Mouse (Mus musculus): ENCODE data around the gene Elmo1.

Elmo1 gene

GRCm38 (mm10) chr13:20323478-20323877 lies 233.1 kb downstream of the Elmo1 start:
- DNase-seq (ENCODE audit: low spot score), result no peak

GRCm38 (mm10) chr13:20327064-20327463 lies 236.7 kb downstream of the Elmo1 start:
- DNase-seq (ENCODE audit: low spot score), result no peak

- DNase-seq (ENCODE audit: low spot score), result no peak
These were observed 237.6 kb downstream of the Elmo1 start for GRCm38 (mm10) chr13:20327975-20328374.

- no peak for DNase-seq (ENCODE audit: low spot score)
These were observed 238.3 kb downstream of the Elmo1 start for GRCm38 (mm10) chr13:20328672-20329071.

- DNase-seq (ENCODE audit: low spot score), result no peak
These were observed 240.6 kb downstream of the Elmo1 start for GRCm38 (mm10) chr13:20330954-20331353.

- DNase-seq (ENCODE audit: low spot score), result no peak
These were observed 244.9 kb downstream of the Elmo1 start for GRCm38 (mm10) chr13:20335051-20335888.

- no peak for DNase-seq (ENCODE audit: low spot score)
These were observed 245.6 kb downstream of the Elmo1 start for GRCm38 (mm10) chr13:20335889-20336497.

- DNase-seq (ENCODE audit: low spot score), result no peak
These were observed 252.5 kb downstream of the Elmo1 start for GRCm38 (mm10) chr13:20342881-20343280.

- no peak for DNase-seq (ENCODE audit: low spot score)
These were observed 259.4 kb downstream of the Elmo1 start for GRCm38 (mm10) chr13:20349754-20350153.

GRCm38 (mm10) chr13:20352631-20353030 lies 262.2 kb downstream of the Elmo1 start:
- DNase-seq (ENCODE audit: low spot score), result no peak

GRCm38 (mm10) chr13:20353862-20354603 lies 263.6 kb downstream of the Elmo1 start:
- DNase-seq (ENCODE audit: low spot score), result no peak

- DNase-seq (ENCODE audit: low spot score), result no peak
These were observed 264.2 kb downstream of the Elmo1 start for GRCm38 (mm10) chr13:20354604-20354999.

- DNase-seq (ENCODE audit: low spot score), result no peak
These were observed 272.1 kb downstream of the Elmo1 start for GRCm38 (mm10) chr13:20362541-20362940.

- DNase-seq (ENCODE audit: low spot score), result no peak
These were observed 275.6 kb downstream of the Elmo1 start for GRCm38 (mm10) chr13:20365828-20366593.

- no peak for DNase-seq (ENCODE audit: low spot score)
These were observed 279.8 kb downstream of the Elmo1 start for GRCm38 (mm10) chr13:20370036-20370802.

GRCm38 (mm10) chr13:20371501-20371900 lies 281.1 kb downstream of the Elmo1 start:
- no peak for DNase-seq (ENCODE audit: low spot score)

GRCm38 (mm10) chr13:20372335-20372734 lies 281.9 kb downstream of the Elmo1 start:
- DNase-seq (ENCODE audit: low spot score), result no peak

- DNase-seq (ENCODE audit: low spot score), result no peak
These were observed 288.5 kb downstream of the Elmo1 start for GRCm38 (mm10) chr13:20378869-20379268.

GRCm38 (mm10) chr13:20383875-20384274 lies 293.5 kb downstream of the Elmo1 start:
- DNase-seq (ENCODE audit: low spot score), result no peak

GRCm38 (mm10) chr13:20384846-20385245 lies 294.4 kb downstream of the Elmo1 start:
- DNase-seq (ENCODE audit: low spot score), result no peak

- no peak for DNase-seq (ENCODE audit: low spot score)
These were observed 295.0 kb downstream of the Elmo1 start for GRCm38 (mm10) chr13:20385423-20385822.

Measured in c-Kit-positive CD71-positive TER-119-positive erythroid progenitor cells, embryonic 14.5 days (primary cell).